Mouse (Mus musculus) gastrocnemius, postnatal 14 days (tissue): ENCODE measurements around the gene Dnah2. TPM values are rescaled to one million over a fixed set of nuclear protein-coding genes. Genes with fewer than 3 reads are reported as not detected.

Experiments
- DNase-seq: peaks from one replicate; pipeline ENCODE4 v3.0.0; 2021; ENCODE audit warnings: mixed read lengths
- intact Hi-C: fragments of 180-260 bp; cut with DNase I; formaldehyde crosslinking; loops from one replicate; pipeline ENCODE4 v1.15.1; 2025; ENCODE audit warnings: low total_unique reads
- total RNA-seq, 2 experiments: library from RNA; stranded (reverse); gene quantifications; 2 replicates each; pipeline ENCODE4 v1.2.3; 2021

Dnah2 gene
- total RNA-seq, 2 experiments from 2014 or later: 0.06 to 0.07 TPM

- no peak for DNase-seq
- intact Hi-C loops: no loop called here
These were observed 118.3 kb downstream of the Dnah2 start for GRCm38 (mm10) chr11:69430631-69431030.

- intact Hi-C loops: no loop called here
- no peak for DNase-seq
These were observed 119.6 kb downstream of the Dnah2 start for GRCm38 (mm10) chr11:69429313-69429712.

- intact Hi-C loops: no loop called here
- no peak for DNase-seq
These were observed 120.2 kb downstream of the Dnah2 start for GRCm38 (mm10) chr11:69428751-69429150.

- intact Hi-C loops: no loop called here
- DNase-seq: no peak
These were observed 122.7 kb downstream of the Dnah2 start for GRCm38 (mm10) chr11:69426246-69426645.

GRCm38 (mm10) chr11:69423885-69424284, 125.0 kb downstream of the Dnah2 start:
- DNase-seq: no peak
- intact Hi-C loops: no loop called here

GRCm38 (mm10) chr11:69422842-69423241, 126.1 kb downstream of the Dnah2 start:
- DNase-seq: no peak
- intact Hi-C loops: no loop called here

- intact Hi-C loops: no loop called here
- DNase-seq: no peak
These were observed 127.6 kb downstream of the Dnah2 start for GRCm38 (mm10) chr11:69421131-69421977.

GRCm38 (mm10) chr11:69420554-69421000, 128.3 kb downstream of the Dnah2 start:
- DNase-seq: no peak
- intact Hi-C loops: no loop called here

- intact Hi-C loops: no loop called here
- peak; percentile 63 for DNase-seq
These were observed 128.9 kb downstream of the Dnah2 start for GRCm38 (mm10) chr11:69419813-69420553.

GRCm38 (mm10) chr11:69419443-69419812, 129.5 kb downstream of the Dnah2 start:
- intact Hi-C loops: no loop called here
- peak; percentile 52 for DNase-seq

- intact Hi-C loops: no loop called here
- peak; percentile 95 for DNase-seq
These were observed 130.1 kb downstream of the Dnah2 start for GRCm38 (mm10) chr11:69418481-69419442.

GRCm38 (mm10) chr11:69417449-69418384, 131.2 kb downstream of the Dnah2 start:
- DNase-seq: peak; percentile 97
- intact Hi-C loops: no loop called here

- no peak for DNase-seq
- intact Hi-C loops: no loop called here
These were observed 131.9 kb downstream of the Dnah2 start for GRCm38 (mm10) chr11:69416921-69417448.

GRCm38 (mm10) chr11:69416509-69416908, 132.4 kb downstream of the Dnah2 start:
- intact Hi-C loops: no loop called here
- DNase-seq: no peak

GRCm38 (mm10) chr11:69415668-69416451, 133.1 kb downstream of the Dnah2 start:
- peak; percentile 76 for DNase-seq
- intact Hi-C loops: no loop called here

GRCm38 (mm10) chr11:69415327-69415667, 133.6 kb downstream of the Dnah2 start:
- intact Hi-C loops: no loop called here
- peak; percentile 87 for DNase-seq

GRCm38 (mm10) chr11:69414421-69415326, 134.2 kb downstream of the Dnah2 start:
- intact Hi-C loops: no loop called here
- no peak for DNase-seq
